Mouse (Mus musculus): ENCODE data around the gene S100pbp. TPM values are rescaled to one million over a fixed set of nuclear protein-coding genes. Genes with fewer than 3 reads are reported as not detected.

S100pbp gene
- total RNA-seq, 2 experiments from 2014 or later, result 13.2 to 42.6 TPM

DNA sequence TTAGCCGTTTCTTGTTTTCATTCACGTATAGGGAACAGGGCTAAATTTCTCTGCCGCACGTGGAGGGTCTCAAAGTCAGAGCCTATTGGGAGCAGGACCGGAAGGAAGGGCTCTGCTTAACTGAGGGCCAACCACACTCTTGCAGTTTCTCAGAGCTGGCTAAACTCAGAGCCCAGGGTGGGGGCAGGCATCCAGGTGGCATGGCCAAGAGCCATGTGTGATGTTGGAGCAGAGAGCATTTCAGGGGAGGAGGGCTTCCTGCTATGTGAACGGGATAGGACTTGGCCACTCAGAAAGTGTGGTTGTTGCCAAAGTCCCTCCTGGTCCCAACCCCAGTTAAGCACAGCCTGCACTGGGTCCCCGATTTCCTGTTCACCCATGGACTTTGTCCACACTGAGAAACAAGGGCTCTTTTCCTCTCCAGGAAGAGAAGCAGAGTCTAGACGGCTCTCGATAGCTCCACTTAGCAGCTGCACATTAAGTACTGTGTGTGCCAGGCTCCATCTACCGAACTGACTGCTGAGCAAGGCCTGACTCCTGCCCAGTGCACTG lies 82.1 kb downstream of the S100pbp start:
- ATAC-seq (replicated peaks; ENCODE audit: poor library complexity), result no peak

- ATAC-seq (replicated peaks; ENCODE audit: poor library complexity), result no peak
Observed at GRCm38 (mm10) chr4:129106073-129106472, 83.5 kb downstream of the S100pbp start.

- ATAC-seq (replicated peaks; ENCODE audit: poor library complexity), result no peak
Observed at GRCm38 (mm10) chr4:129105356-129105755, 84.2 kb downstream of the S100pbp start, which contains the start of gene Tmem54. Gene Tmem54, plus strand, starts transcription at chr4:129105548.

DNA sequence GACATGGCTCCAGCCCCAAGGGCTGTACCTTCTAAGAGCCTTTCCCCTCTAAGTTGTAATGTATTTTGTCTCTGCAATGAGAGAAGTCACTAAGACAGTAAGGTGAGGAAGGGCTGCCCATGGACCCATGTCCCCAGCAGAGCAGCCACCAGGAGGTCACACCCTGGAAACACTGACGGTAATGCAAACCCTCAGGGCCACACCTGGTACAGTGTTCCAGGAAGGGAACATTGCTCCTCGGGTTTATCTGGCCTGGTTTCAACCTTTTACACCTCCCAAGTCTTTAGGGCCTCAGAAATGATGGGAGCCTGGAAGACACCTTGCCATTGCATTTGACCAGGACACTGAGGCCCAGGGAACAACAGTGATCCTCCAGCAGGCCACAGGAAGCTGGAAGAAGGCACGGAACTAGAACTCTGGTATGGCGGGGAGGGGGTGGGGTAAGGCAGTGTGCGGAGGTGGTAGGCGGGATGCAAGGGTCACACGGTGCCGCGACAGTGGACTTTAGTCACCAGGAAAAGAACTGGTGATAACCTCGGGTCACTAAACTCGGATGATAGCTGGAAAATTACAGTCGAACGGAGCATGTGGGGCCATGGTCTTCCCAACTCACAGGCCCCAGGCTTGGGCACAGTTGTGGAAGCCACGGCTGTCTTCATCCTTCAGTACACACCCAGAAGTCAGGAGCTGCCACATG lies 87.2 kb downstream of the S100pbp start:
- ATAC-seq (replicated peaks; ENCODE audit: poor library complexity), result no peak

Other genes with a start within 250 kb of the S100pbp start
- gene Azin2, start 227.3 kb downstream of the S100pbp start, total RNA-seq (2015), result 0.91 and 1.7 TPM in 2 replicates
- gene Azin2, start 227.3 kb downstream of the S100pbp start, total RNA-seq (2017), result 2.1 and 2.2 TPM in 2 replicates
- gene Ak2, start 197.8 kb downstream of the S100pbp start, total RNA-seq (2015), result 97.7 and 107 TPM in 2 replicates
- gene Ak2, start 197.8 kb downstream of the S100pbp start, total RNA-seq (2017), result 165 and 176 TPM in 2 replicates
- 24.5 and 29.0 TPM in 2 replicates for gene Rnf19b, start 131.5 kb downstream of the S100pbp start, total RNA-seq (2015)
- 44.3 and 49.5 TPM in 2 replicates for gene Rnf19b, start 131.5 kb downstream of the S100pbp start, total RNA-seq (2017)
- gene Tmem54, start 84.2 kb downstream of the S100pbp start, total RNA-seq (2015), result 1.6 TPM in 1 of 2 replicates, not detected in the other
- 0.12 TPM in 1 of 2 replicates, not detected in the other for gene Tmem54, start 84.2 kb downstream of the S100pbp start, total RNA-seq (2017)
- gene Hpca, start 67.7 kb downstream of the S100pbp start, total RNA-seq (2015), result not detected in 2 replicates
- not detected in 2 replicates for gene Hpca, start 67.7 kb downstream of the S100pbp start, total RNA-seq (2017)
- gene Fndc5, start 52.7 kb downstream of the S100pbp start, total RNA-seq (2015), result not detected in 2 replicates
- gene Fndc5, start 52.7 kb downstream of the S100pbp start, total RNA-seq (2017), result not detected in 2 replicates
- gene Yars, start within 50 bp of the S100pbp start, total RNA-seq (2015), result 25.2 and 28.0 TPM in 2 replicates
- gene Yars, start within 50 bp of the S100pbp start, total RNA-seq (2017), result 55.3 and 60.7 TPM in 2 replicates
- gene C77080, start 71.7 kb upstream of the S100pbp start, total RNA-seq (2015), result 0.12 and 0.25 TPM in 2 replicates
- gene C77080, start 71.7 kb upstream of the S100pbp start, total RNA-seq (2017), result not detected in 2 replicates
- not detected in 2 replicates for gene Sync, start 97.9 kb upstream of the S100pbp start, total RNA-seq (2015)
- 0.08 TPM in 1 of 2 replicates, not detected in the other for gene Sync, start 97.9 kb upstream of the S100pbp start, total RNA-seq (2017)
- gene Rbbp4, start 145.6 kb upstream of the S100pbp start, total RNA-seq (2015), result 233 and 259 TPM in 2 replicates
- gene Rbbp4, start 145.6 kb upstream of the S100pbp start, total RNA-seq (2017), result 122 and 137 TPM in 2 replicates
- 81.4 and 89.6 TPM in 2 replicates for gene Zbtb8os, start 146.0 kb upstream of the S100pbp start, total RNA-seq (2015)
- 94.6 and 102 TPM in 2 replicates for gene Zbtb8os, start 146.0 kb upstream of the S100pbp start, total RNA-seq (2017)
- 2.1 and 2.6 TPM in 2 replicates for gene Zbtb8a, start 188.4 kb upstream of the S100pbp start, total RNA-seq (2015)
- gene Zbtb8a, start 188.4 kb upstream of the S100pbp start, total RNA-seq (2017), result 5.4 and 7.3 TPM in 2 replicates